Mouse (Mus musculus): ENCODE data around the gene Tmeff1.

GRCm38 (mm10) chr4:48536275-48536674 lies 48.7 kb upstream of the Tmeff1 start:
- no peak for TF ChIP-seq CTCF (IDR thresholded peaks at IDR 0.05; ENCODE audit: control insufficient read depth, insufficient read depth, insufficient replicate concordance, low read depth, low read length)
- no peak for TF ChIP-seq POLR2A (IDR thresholded peaks at IDR 0.05; ENCODE audit: control insufficient read depth, low read depth, low read length)
